Mouse (Mus musculus) CH12F3 (cell line): ENCODE data around the gene Rhox3f.
"Not testable (repeated sequence)": the region's sequence is repeated elsewhere in the genome, so short reads cannot be mapped to it uniquely, and the experiment has no call there.

Source experiments
- in situ Hi-C: fragments of 300-500 bp; cut with MboI; formaldehyde crosslinking; loops from 2 replicates; pipeline ENCODE4 v1.14.3; 2020; ENCODE audit warnings: low sequenced_read_pairs

The Rhox3f gene

GRCm38 (mm10) chrX:37580692-37581091 is at the start of gene Rhox3f:
Rhox3f (plus strand) TSS chrX:37580992.
- in situ Hi-C loops = not testable (repeated sequence)

GRCm38 (mm10) chrX:37541719-37542118 is 39.1 kb upstream of the Rhox3f start, which contains the start of gene Rhox3e:
Rhox3e (plus strand) TSS chrX:37542019.
- in situ Hi-C loops = not testable (repeated sequence)

GRCm38 (mm10) chrX:37557112-37557511 is 23.7 kb upstream of the Rhox3f start, which contains the start of gene Rhox4e:
Rhox4e (plus strand) TSS chrX:37557412.
- in situ Hi-C loops = not testable (repeated sequence)

DNA sequence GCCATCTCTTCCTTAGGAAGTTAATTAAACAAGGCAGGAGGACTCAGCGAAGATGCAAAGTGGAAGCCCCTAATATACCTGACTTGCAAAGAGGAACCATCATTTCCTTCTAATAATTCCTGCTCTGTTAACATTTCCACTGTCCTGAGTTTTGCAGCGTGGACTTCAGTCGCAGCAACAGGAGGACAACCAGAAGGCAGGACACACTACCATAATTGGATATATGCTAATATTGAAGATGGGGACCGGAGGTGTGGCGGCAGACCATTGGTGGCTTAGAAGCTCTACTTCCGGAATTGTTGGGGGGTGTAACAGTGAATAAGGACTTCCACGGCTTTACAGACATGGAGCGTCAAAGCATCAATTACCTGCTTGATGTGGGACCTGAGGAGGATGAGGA is 9.7 kb upstream of the Rhox3f start, which contains the start of gene Rhox2f:
Rhox2f (plus strand) TSS at position 301 of the 400 bp plus-strand sequence.
- in situ Hi-C loops = not testable (repeated sequence)

DNA sequence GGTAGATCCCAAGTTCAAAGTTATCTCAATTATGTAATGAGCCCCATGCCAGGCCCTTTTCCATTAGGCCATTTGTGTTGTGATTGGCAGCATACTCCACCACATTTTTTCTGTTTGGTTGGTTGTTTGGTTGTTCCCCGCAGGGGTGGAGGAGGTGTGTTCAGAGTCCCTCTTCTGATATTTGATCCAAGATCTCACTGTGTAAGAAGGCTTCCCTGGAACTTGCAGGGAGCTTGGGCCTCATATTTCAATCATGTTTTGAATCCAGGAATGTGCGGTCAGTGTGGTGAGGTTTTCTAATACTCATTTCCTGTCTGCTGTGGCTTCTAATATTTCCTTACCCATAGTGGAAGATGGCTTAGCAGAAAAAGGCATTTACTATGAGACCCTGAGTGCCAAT is 8.2 kb upstream of the Rhox3f start:
- in situ Hi-C loops = not testable (repeated sequence)

DNA sequence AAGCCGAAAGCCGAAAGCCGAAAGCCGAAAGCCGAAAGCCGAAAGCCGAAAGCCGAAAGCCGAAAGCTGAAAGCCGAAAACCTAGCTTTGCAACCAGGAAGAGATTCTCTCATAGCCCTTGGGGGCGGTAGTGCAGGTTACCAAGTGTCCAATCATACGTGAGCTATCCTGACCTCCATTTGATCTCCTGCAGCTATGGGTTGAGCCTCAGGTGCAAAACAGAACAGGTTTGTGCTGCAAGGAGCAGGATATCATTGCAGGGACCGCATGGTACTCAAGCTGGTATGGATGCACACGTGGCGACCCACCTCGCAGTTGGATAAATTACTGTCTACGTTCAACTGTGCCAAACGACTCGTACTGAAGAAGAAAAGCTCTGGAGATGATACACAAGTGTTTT is 26.8 kb downstream of the Rhox3f start, which contains the start of gene Rhox4f:
Rhox4f (minus strand) TSS at position 101 of the 400 bp plus-strand sequence.
- in situ Hi-C loops = not testable (repeated sequence)

- in situ Hi-C loops = not testable (repeated sequence)
These were observed 47.7 kb downstream of the Rhox3f start, which contains the start of gene Rhox3g for GRCm38 (mm10) chrX:37628512-37628911. Rhox3g (minus strand) TSS chrX:37628612.
